22 mouse cellular contexts compared by ENCODE assay signal in the genomic region with DNA sequence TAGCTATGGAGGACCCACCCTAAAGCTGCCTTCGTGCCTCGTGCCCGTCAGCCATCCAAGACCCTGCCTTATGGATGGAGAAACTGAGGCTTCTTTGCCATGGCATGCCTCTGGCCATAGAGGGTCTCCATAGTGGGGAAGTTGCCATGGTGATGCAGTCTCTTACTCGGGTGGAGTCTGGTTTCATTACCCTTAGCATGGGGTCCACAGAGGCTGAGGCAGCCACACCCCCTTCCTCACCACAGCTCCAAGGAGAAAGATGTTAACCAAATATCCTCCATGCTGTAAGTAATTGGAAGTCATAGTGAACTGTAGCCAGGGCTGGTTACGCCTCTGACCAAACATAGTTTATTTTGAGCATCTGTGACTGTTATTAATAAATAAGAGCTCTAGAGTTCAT. TPM values are rescaled to one million over a fixed set of nuclear protein-coding genes. Genes with fewer than 3 reads are reported as not detected.
DNase-seq lines count a peak whose midpoint lies in the region; ATAC-seq and TF ChIP-seq lines count a peak whose summit lies in the region.
"Had no signal": no experiment of that assay in that cellular context is flagged by ENCODE, and none has a peak within 500 bp of the region (broad histone marks: within the 10 kb centered on the region; RNA-seq: fewer than 3 reads in every experiment).

No protein-coding gene starts in this region.

- no peak for ATAC-seq in midbrain, postnatal 0 days (ENCODE audit: low FRiP score)
- ATAC-seq in embryonic facial prominence, embryonic 11.5 days (replicated peaks; ENCODE audit: insufficient number of reproducible peaks, low FRiP score, low TSS enrichment, low read depth), result no peak
- no peak for ATAC-seq in inflammation-experienced regulatory T-cells, adult 6 months
- ATAC-seq: forebrain, embryonic 15.5 days had no signal

- H3K4me2 ChIP-seq in midbrain, postnatal 0 days (ENCODE audit: low read depth, low read length, poor library complexity, severe bottlenecking), result no peak overlapping the region
- H3K4me2 ChIP-seq in embryonic facial prominence, embryonic 11.5 days (ENCODE audit: low read depth, low read length), result no peak overlapping the region
- H3K4me2 ChIP-seq: forebrain, embryonic 15.5 days; hindbrain, embryonic 12.5 days; liver, embryonic 13.5 days; midbrain, embryonic 11.5 days had no signal

- peaks cover 59% of the 10 kb centered on the region for H3K4me1 ChIP-seq in midbrain, embryonic 10.5 days
- 0 out of 2 replicates have a peak, but pooled peaks cover 12% of the 10 kb centered on the region for H3K4me1 ChIP-seq in midbrain, postnatal 0 days (ENCODE audit: insufficient read depth, low read length)
- peaks cover 3% of the 10 kb centered on the region for H3K4me1 ChIP-seq in embryonic facial prominence, embryonic 11.5 days (ENCODE audit: control insufficient read depth, insufficient read depth, low read length)
- H3K4me1 ChIP-seq in limb, embryonic 10.5 days, result peaks cover 41% of the 10 kb centered on the region
- H3K4me1 ChIP-seq: liver, embryonic 13.5 days had no signal

- H3K27ac ChIP-seq in midbrain, embryonic 10.5 days (replicated peaks), result peak overlapping the region; percentile 75
- no peak overlapping the region for H3K27ac ChIP-seq in midbrain, postnatal 0 days (ENCODE audit: low read depth, low read length)
- no peak overlapping the region for H3K27ac ChIP-seq in embryonic facial prominence, embryonic 11.5 days (replicated peaks; ENCODE audit: low read depth, low read length)
- peak overlapping the region; percentile 84 for H3K27ac ChIP-seq in limb, embryonic 10.5 days
- H3K27ac ChIP-seq: forebrain, embryonic 15.5 days; hindbrain, embryonic 12.5 days; kidney, postnatal 0 days; layer of hippocampus, adult 2 months; liver, embryonic 13.5 days; lung, embryonic 15.5 days; macrophage; neural tube, embryonic 13.5 days had no signal

- H3K9ac ChIP-seq in midbrain, postnatal 0 days (replicated peaks; ENCODE audit: low read length, poor library complexity, severe bottlenecking), result no peak overlapping the region
- H3K9ac ChIP-seq in embryonic facial prominence, embryonic 11.5 days (replicated peaks; ENCODE audit: low read length), result no peak overlapping the region
- H3K9ac ChIP-seq: forebrain, embryonic 15.5 days; hindbrain, embryonic 12.5 days; liver, embryonic 13.5 days; lung, embryonic 15.5 days had no signal

- 62% methylated on average over 5 of the region's 5 CpGs for WGBS in midbrain, embryonic 10.5 days
- WGBS in midbrain, postnatal 0 days, result 55% methylated on average over 5 of the region's 5 CpGs
- WGBS in embryonic facial prominence, embryonic 11.5 days, result 60% methylated on average over 5 of the region's 5 CpGs
- WGBS in limb, embryonic 10.5 days, result 72% methylated on average over 5 of the region's 5 CpGs

- H3K4me3 ChIP-seq in midbrain, embryonic 10.5 days, result no peak overlapping the region
- H3K4me3 ChIP-seq in midbrain, postnatal 0 days (ENCODE audit: low read depth, low read length), result no peak overlapping the region
- H3K4me3 ChIP-seq in embryonic facial prominence, embryonic 11.5 days (ENCODE audit: low read depth, low read length), result no peak overlapping the region
- peak overlapping the region; percentile 31; the same call in 1 of the 2 replicates for H3K4me3 ChIP-seq in limb, embryonic 10.5 days
- H3K4me3 ChIP-seq: forebrain, embryonic 15.5 days; hindbrain, embryonic 12.5 days; layer of hippocampus, adult 2 months; liver, embryonic 13.5 days; lung, embryonic 15.5 days; neural tube, embryonic 13.5 days had no signal

- TF ChIP-seq CTCF in midbrain, postnatal 0 days (IDR thresholded peaks at IDR 0.05), result no peak

- peaks cover 6% of the 10 kb centered on the region for H3K27me3 ChIP-seq in midbrain, embryonic 10.5 days (ENCODE audit: low read depth, poor library complexity, severe bottlenecking)
- no peaks in the 10 kb centered on the region for H3K27me3 ChIP-seq in midbrain, postnatal 0 days (ENCODE audit: insufficient read depth, low read length)
- H3K27me3 ChIP-seq in embryonic facial prominence, embryonic 11.5 days (ENCODE audit: control insufficient read depth, insufficient read depth, low read length), result no peaks in the 10 kb centered on the region
- peaks cover 3% of the 10 kb centered on the region; the same call in 1 of the 2 replicates for H3K27me3 ChIP-seq in limb, embryonic 10.5 days (ENCODE audit: low read depth, poor library complexity, severe bottlenecking)
- H3K27me3 ChIP-seq: forebrain, embryonic 15.5 days; liver, embryonic 13.5 days had no signal

- DNase-seq in midbrain, embryonic 10.5 days (ENCODE audit: low spot score), result no peak
- no peak for DNase-seq in midbrain, postnatal 0 days (ENCODE audit: low spot score)
- peak; percentile 39 for DNase-seq in embryonic facial prominence, embryonic 11.5 days (ENCODE audit: low spot score)
- DNase-seq in limb, embryonic 10.5 days (ENCODE audit: low spot score), result no peak
- DNase-seq in retina, embryonic 14.5 days (ENCODE audit: low spot score), result no peak
- DNase-seq in lung, postnatal 10 days, result no peak
- DNase-seq: adrenal gland, postnatal 25 days; cerebellum, adult 11 months; cerebellum, postnatal 25 days; gastrocnemius, postnatal 25 days; heart, postnatal 10 days; layer of hippocampus, postnatal 36 days; liver, embryonic 13.5 days had no signal

- H3K9me3 ChIP-seq in midbrain, embryonic 10.5 days (replicated peaks), result no peaks in the 10 kb centered on the region
- H3K9me3 ChIP-seq in midbrain, postnatal 0 days (ENCODE audit: low read length), result no peaks in the 10 kb centered on the region
- H3K9me3 ChIP-seq in embryonic facial prominence, embryonic 11.5 days (replicated peaks; ENCODE audit: control insufficient read depth, low read length), result no peaks in the 10 kb centered on the region
- no peaks in the 10 kb centered on the region for H3K9me3 ChIP-seq in limb, embryonic 10.5 days (replicated peaks)
- H3K9me3 ChIP-seq: forebrain, embryonic 15.5 days; hindbrain, embryonic 12.5 days; liver, embryonic 13.5 days; lung, embryonic 15.5 days; neural tube, embryonic 13.5 days had no signal

- no peaks in the 10 kb centered on the region for H3K36me3 ChIP-seq in midbrain, embryonic 10.5 days
- H3K36me3 ChIP-seq in midbrain, postnatal 0 days (ENCODE audit: insufficient read depth, low read length), result no peaks in the 10 kb centered on the region
- H3K36me3 ChIP-seq in embryonic facial prominence, embryonic 11.5 days (replicated peaks; ENCODE audit: control insufficient read depth, insufficient read depth, low read depth, low read length), result no peaks in the 10 kb centered on the region
- H3K36me3 ChIP-seq in limb, embryonic 10.5 days, result no peaks in the 10 kb centered on the region
- H3K36me3 ChIP-seq: forebrain, embryonic 15.5 days; hindbrain, embryonic 12.5 days; liver, embryonic 13.5 days; lung, embryonic 15.5 days; neural tube, embryonic 13.5 days had no signal

RNA-seq across cellular contexts. Expression of a gene that starts 21.5 kb away (rescaled TPM):
- polyA plus RNA-seq in midbrain, embryonic 10.5 days (2016; fragmentation: Nextera tagmentation; extraction: Ambion mirVana), result 9.2 and 11.8 TPM in 2 replicates
- total RNA-seq in midbrain, postnatal 0 days (2014; rRNA removed), result 26.4 and 28.8 TPM in 2 replicates
- polyA plus RNA-seq in midbrain, postnatal 0 days (2015; fragmentation: Nextera tagmentation; extraction: Ambion mirVana), result 11.7 and 13.2 TPM in 2 replicates
- 2.2 and 2.7 TPM in 2 replicates for polyA plus RNA-seq in embryonic facial prominence, embryonic 11.5 days (2014; fragmentation: Nextera tagmentation; extraction: Ambion mirVana)
- 1.5 and 2.0 TPM in 2 replicates for polyA plus RNA-seq in limb, embryonic 10.5 days (2016; fragmentation: Nextera tagmentation; extraction: Ambion mirVana)
- 1 to 10 TPM; 1.7 to 2.5 (median 1.9) TPM for polyA plus RNA-seq in inflammation-experienced regulatory T-cells, adult 6 months (2017; shearing (Covaris generic))
- polyA plus RNA-seq: macrophage had no signal

Comparison
In these comparisons a context has a peak if more than half of its experiments do, and no peak if none do; other contexts are left out.
1. H3K27ac ChIP-seq: peak in midbrain, embryonic 10.5 days (single experiment) and limb, embryonic 10.5 days (single experiment); none in midbrain, postnatal 0 days (single experiment) and embryonic facial prominence, embryonic 11.5 days (single experiment).